Mouse (Mus musculus) kidney, adult 9 months (tissue): ENCODE measurements around the gene Tmem141.

ENCODE experiments used
- DNase-seq: peaks from one replicate; pipeline ENCODE4 v3.0.0; 2022

Gene Tmem141

GRCm38 (mm10) chr2:25602526-25602925 lies 19.3 kb downstream of the Tmem141 start:
- no peak for DNase-seq

- DNase-seq, result no peak
Measured at GRCm38 (mm10) chr2:25600037-25600436, 21.8 kb downstream of the Tmem141 start.

GRCm38 (mm10) chr2:25598749-25599148 lies 23.1 kb downstream of the Tmem141 start:
- no peak for DNase-seq

GRCm38 (mm10) chr2:25596765-25597510 lies 24.9 kb downstream of the Tmem141 start:
- DNase-seq, result no peak

GRCm38 (mm10) chr2:25591863-25592262 lies 29.9 kb downstream of the Tmem141 start:
- peak; percentile 61 for DNase-seq

GRCm38 (mm10) chr2:25588227-25588907 lies 33.4 kb downstream of the Tmem141 start:
- no peak for DNase-seq

GRCm38 (mm10) chr2:25587290-25587689 lies 34.5 kb downstream of the Tmem141 start:
- DNase-seq, result no peak

- DNase-seq, result no peak
Measured at GRCm38 (mm10) chr2:25585601-25586000, 36.2 kb downstream of the Tmem141 start.

GRCm38 (mm10) chr2:25584856-25585255 lies 36.9 kb downstream of the Tmem141 start:
- DNase-seq, result no peak

GRCm38 (mm10) chr2:25584152-25584551 lies 37.7 kb downstream of the Tmem141 start:
- DNase-seq, result no peak

- no peak for DNase-seq
Measured at GRCm38 (mm10) chr2:25583571-25583970, 38.2 kb downstream of the Tmem141 start.

GRCm38 (mm10) chr2:25583120-25583481 lies 38.7 kb downstream of the Tmem141 start:
- DNase-seq, result no peak

- no peak for DNase-seq
Measured at GRCm38 (mm10) chr2:25582466-25583119, 39.2 kb downstream of the Tmem141 start.

GRCm38 (mm10) chr2:25581901-25582301 lies 39.9 kb downstream of the Tmem141 start:
- no peak for DNase-seq

GRCm38 (mm10) chr2:25581294-25581864 lies 40.4 kb downstream of the Tmem141 start, which contains the start of gene Ajm1:
Ajm1 (minus strand) TSS chr2:25581757.
- peak; percentile 67 for DNase-seq

GRCm38 (mm10) chr2:25580621-25581101 lies 41.1 kb downstream of the Tmem141 start:
- DNase-seq, result no peak

- DNase-seq, result peak; percentile 66
Measured at GRCm38 (mm10) chr2:25579737-25580460, 41.9 kb downstream of the Tmem141 start.

- DNase-seq, result no peak
Measured at GRCm38 (mm10) chr2:25578796-25579736, 42.7 kb downstream of the Tmem141 start.

GRCm38 (mm10) chr2:25577951-25578795 lies 43.6 kb downstream of the Tmem141 start:
- DNase-seq, result no peak
